Mouse (Mus musculus) megakaryocyte-erythroid progenitor cell, adult 5-6 weeks (primary cell): ENCODE measurements around the gene Gm6710. TPM values are rescaled to one million over a fixed set of nuclear protein-coding genes. Genes with fewer than 3 reads are reported as not detected.

Source experiments
- ATAC-seq: replicated peaks from 2 replicates; pipeline ENCODE4 v1.8.0; 2016; ENCODE audit warnings: mild to moderate bottlenecking, inconsistent platforms; ENCODE audit not compliant: severe bottlenecking, poor library complexity, low FRiP score, low TSS enrichment
- total RNA-seq, 2 experiments: library from RNA; stranded (forward) in 1 of 2; stranded (reverse) in 1 of 2; fragments of 200-1000, 215-1000 nt in 1 of 2; fragments of >200 nt in 1 of 2; fragmentation: Nextera tagmentation in 1 of 2; gene quantifications; 2 replicates each; pipeline ENCODE4 v1.2.3; 2014 to 2017

The Gm6710 gene
- total RNA-seq (2014; fragmentation: Nextera tagmentation): 13.6 and 13.8 TPM in 2 replicates
- 1.2 and 15.8 TPM in 2 replicates for total RNA-seq (2017)

- 0 out of 2 replicates have a peak, but pooled peaks have one; percentile 70 for ATAC-seq
These were observed at the start of gene Gm6710 for GRCm38 (mm10) chr2:175869024-175869423. Gene Gm6710, plus strand, starts transcription at chr2:175869219.

Other genes with a start within 250 kb of the Gm6710 start
- not detected in 2 replicates for gene Gm11007, start 225.2 kb upstream of the Gm6710 start, total RNA-seq (2014; fragmentation: Nextera tagmentation)
- not detected in 2 replicates for gene Gm11007, start 225.2 kb upstream of the Gm6710 start, total RNA-seq (2017)
- 4.9 TPM in 1 of 2 replicates, not detected in the other for gene Zfp969, start 165.6 kb upstream of the Gm6710 start, total RNA-seq (2014; fragmentation: Nextera tagmentation)
- gene Zfp969, start 165.6 kb upstream of the Gm6710 start, total RNA-seq (2017): not detected in 2 replicates
- gene Gm2007, start 127.7 kb upstream of the Gm6710 start, total RNA-seq (2014; fragmentation: Nextera tagmentation): not detected in 2 replicates
- gene Gm2007, start 127.7 kb upstream of the Gm6710 start, total RNA-seq (2017): not detected in 2 replicates
- gene Gm14288, start 68.1 kb upstream of the Gm6710 start, total RNA-seq (2014; fragmentation: Nextera tagmentation): 5.5 TPM in 1 of 2 replicates, not detected in the other
- 8.1 and 12.2 TPM in 2 replicates for gene Gm14288, start 68.1 kb upstream of the Gm6710 start, total RNA-seq (2017)
- 14.2 and 15.0 TPM in 2 replicates for gene Zfp966, start 61.9 kb downstream of the Gm6710 start, total RNA-seq (2014; fragmentation: Nextera tagmentation)
- gene Zfp966, start 61.9 kb downstream of the Gm6710 start, total RNA-seq (2017): 5.9 and 21.7 TPM in 2 replicates
- gene Gm2026, start 96.1 kb downstream of the Gm6710 start, total RNA-seq (2014; fragmentation: Nextera tagmentation): 14.5 and 17.1 TPM in 2 replicates
- gene Gm2026, start 96.1 kb downstream of the Gm6710 start, total RNA-seq (2017): 5.7 TPM in 1 of 2 replicates, not detected in the other